Mouse (Mus musculus): Measurements from ENCODE around the gene Ssxb2.
"Not testable (repeated sequence)": the region's sequence is repeated elsewhere in the genome, so short reads cannot be mapped to it uniquely, and the experiment has no call there.

Gene Ssxb2

GRCm38 (mm10) chrX:8461626-8462025, at the start of gene Ssxb2:
Gene Ssxb2, minus strand, starts transcription at chrX:8461726.
- DNase-seq, result not testable (repeated sequence)

GRCm38 (mm10) chrX:8413005-8413404, 48.5 kb downstream of the Ssxb2 start, which contains the start of gene Ssxb1:
Gene Ssxb1, plus strand, starts transcription at chrX:8413305.
- not testable (repeated sequence) for DNase-seq

Data from kidney, postnatal 25 days (tissue).